Comparison of ENCODE assay signal across 12 mouse cellular contexts in genomic region chr8:93592302-93592651, GRCm38 (mm10). TPM values are rescaled to one million over a fixed set of nuclear protein-coding genes. Genes with fewer than 3 reads are reported as not detected.
DNase-seq lines count a peak whose midpoint lies in the region; ATAC-seq and TF ChIP-seq lines count a peak whose summit lies in the region.
"Had no signal": no experiment of that assay in that cellular context is flagged by ENCODE, and none has a peak within 500 bp of the region (broad histone marks: within the 10 kb centered on the region; RNA-seq: fewer than 3 reads in every experiment).

No protein-coding gene starts in this region.

- no peak overlapping the region for H3K4me3 ChIP-seq in heart, embryonic 12.5 days
- H3K4me3 ChIP-seq in forebrain, embryonic 15.5 days, result no peak overlapping the region
- H3K4me3 ChIP-seq in midbrain, embryonic 11.5 days (ENCODE audit: low read depth, low read length), result no peak overlapping the region
- H3K4me3 ChIP-seq in thymus, adult 2 months (ENCODE audit: control insufficient read depth, insufficient read depth, low read length), result no peak overlapping the region
- H3K4me3 ChIP-seq: embryonic facial prominence, embryonic 12.5 days had no signal

- 0 out of 2 replicates have a peak, but pooled peaks cover 3% of the 10 kb centered on the region for H3K4me1 ChIP-seq in heart, embryonic 12.5 days (replicated peaks)
- peaks cover 6% of the 10 kb centered on the region for H3K4me1 ChIP-seq in forebrain, embryonic 15.5 days
- H3K4me1 ChIP-seq in midbrain, embryonic 11.5 days (ENCODE audit: control insufficient read depth, insufficient read depth, low read length), result no peaks in the 10 kb centered on the region
- no peaks in the 10 kb centered on the region for H3K4me1 ChIP-seq in thymus, adult 2 months (replicated peaks; ENCODE audit: control insufficient read depth, insufficient read depth, low read length)

- no peaks in the 10 kb centered on the region for H3K27me3 ChIP-seq in heart, embryonic 12.5 days (replicated peaks)
- peaks cover 7% of the 10 kb centered on the region for H3K27me3 ChIP-seq in Patski
- no peaks in the 10 kb centered on the region for H3K27me3 ChIP-seq in forebrain, embryonic 15.5 days
- H3K27me3 ChIP-seq in midbrain, embryonic 11.5 days (ENCODE audit: control insufficient read depth, insufficient read depth, low read length), result no peaks in the 10 kb centered on the region
- H3K27me3 ChIP-seq in thymus, adult 2 months (ENCODE audit: control insufficient read depth, insufficient read depth, low read length), result no peaks in the 10 kb centered on the region
- H3K27me3 ChIP-seq: embryonic facial prominence, embryonic 12.5 days had no signal

- CTCF ChIA-PET in Patski (lab: Charles Lee), result interaction anchor here (0.8 to 1.6 kb wide), 4 partner anchors 14 to 607 kb away, joined by 3 to 5 read pairs (median 4); no protein-coding TSS in a partner anchor

- no peaks in the 10 kb centered on the region for H3K36me3 ChIP-seq in heart, embryonic 12.5 days
- H3K36me3 ChIP-seq in forebrain, embryonic 15.5 days, result no peaks in the 10 kb centered on the region
- H3K36me3 ChIP-seq in midbrain, embryonic 11.5 days (ENCODE audit: control insufficient read depth, insufficient read depth, low read length), result no peaks in the 10 kb centered on the region
- H3K36me3 ChIP-seq in thymus, adult 2 months (ENCODE audit: control insufficient read depth, insufficient read depth, low read length), result no peaks in the 10 kb centered on the region
- H3K36me3 ChIP-seq: embryonic facial prominence, embryonic 12.5 days had no signal

- POLR2A ChIA-PET in Patski (lab: Charles Lee), result interaction anchor here (0.7 kb wide), 1 partner anchor 624 kb away, joined by 3 read pairs; no protein-coding TSS in a partner anchor

- H3K9me3 ChIP-seq in heart, embryonic 12.5 days (replicated peaks), result no peaks in the 10 kb centered on the region
- H3K9me3 ChIP-seq in forebrain, embryonic 15.5 days, result no peaks in the 10 kb centered on the region
- H3K9me3 ChIP-seq in midbrain, embryonic 11.5 days (ENCODE audit: control insufficient read depth, low read length), result no peaks in the 10 kb centered on the region
- H3K9me3 ChIP-seq: embryonic facial prominence, embryonic 12.5 days had no signal

- no peak for ATAC-seq in heart, embryonic 12.5 days (ENCODE audit: insufficient number of reproducible peaks, low FRiP score)
- ATAC-seq in Patski, result peak; percentile 36
- ATAC-seq in forebrain, embryonic 15.5 days (replicated peaks), result peak; percentile 47; the same call in 1 of the 2 replicates
- no peak for ATAC-seq in midbrain, embryonic 11.5 days (ENCODE audit: low FRiP score)
- no peak for ATAC-seq in activated CD4-positive, CD25-positive, alpha-beta regulatory T cell, adult 4 months

- in situ Hi-C loops in Patski (cut with MboI; ENCODE audit: low pct_unique_long_range_greater_than_20kb), result loop anchor here (5.0 kb wide), 2 partner anchors 345 to 465 kb away; no protein-coding TSS in a partner anchor

- no peak for TF ChIP-seq CTCF in Patski (IDR thresholded peaks at IDR 0.05)
- TF ChIP-seq CTCF in thymus, adult 2 months (IDR thresholded peaks at IDR 0.05; ENCODE audit: borderline replicate concordance, control insufficient read depth, extremely low read depth, insufficient read depth, low read length, poor library complexity), result no peak

- DNase-seq in heart, adult 11 months, result peak; percentile 79
- DNase-seq in Patski (ENCODE audit: low read depth, low spot score), result no peak
- DNase-seq in midbrain, embryonic 11.5 days (ENCODE audit: low spot score, missing footprints), result no peak
- DNase-seq in thymus, adult 2 months, result no peak
- no peak for DNase-seq in gastrocnemius, adult 18-20 months (ENCODE audit: low spot score)

- WGBS in heart, embryonic 12.5 days, result 32% methylated on average over 3 of the region's 3 CpGs
- 8% methylated on average over 3 of the region's 3 CpGs for WGBS in forebrain, embryonic 15.5 days
- 25% methylated on average over 3 of the region's 3 CpGs for WGBS in midbrain, embryonic 11.5 days
- 49% methylated on average over 3 of the region's 3 CpGs for WGBS in thymus, adult 2 months

- TF ChIP-seq POLR2A in thymus, adult 2 months (IDR thresholded peaks at IDR 0.05; ENCODE audit: control insufficient read depth, extremely low read depth, insufficient read depth, low read length, poor library complexity), result no peak

- H3K4me2 ChIP-seq in heart, embryonic 12.5 days, result no peak overlapping the region
- no peak overlapping the region for H3K4me2 ChIP-seq in forebrain, embryonic 15.5 days (replicated peaks)
- no peak overlapping the region for H3K4me2 ChIP-seq in midbrain, embryonic 11.5 days
- H3K4me2 ChIP-seq: embryonic facial prominence, embryonic 12.5 days; heart, embryonic 11.5 days had no signal

- no peak overlapping the region for H3K9ac ChIP-seq in heart, embryonic 12.5 days
- H3K9ac ChIP-seq in forebrain, embryonic 15.5 days (replicated peaks), result 0 out of 2 replicates have a peak overlapping the region, but pooled peaks have one; percentile 16
- peak overlapping the region; percentile 36 for H3K9ac ChIP-seq in midbrain, embryonic 11.5 days (ENCODE audit: low read length)
- H3K9ac ChIP-seq: embryonic facial prominence, embryonic 12.5 days had no signal

- H3K27ac ChIP-seq in heart, embryonic 12.5 days (ENCODE audit: poor library complexity, severe bottlenecking), result no peak overlapping the region
- peak overlapping the region; percentile 60; the same call in 1 of the 2 replicates for H3K27ac ChIP-seq in forebrain, embryonic 15.5 days (replicated peaks)
- H3K27ac ChIP-seq in midbrain, embryonic 11.5 days (ENCODE audit: low read depth, low read length), result no peak overlapping the region
- no peak overlapping the region for H3K27ac ChIP-seq in thymus, adult 2 months (ENCODE audit: control insufficient read depth, insufficient read depth, low read length)
- H3K27ac ChIP-seq: embryonic facial prominence, embryonic 12.5 days had no signal

RNA-seq across cellular contexts. Expression of gene Ces5a, which starts 56.6 kb away (rescaled TPM):
- polyA plus RNA-seq in heart, embryonic 12.5 days (2016; fragmentation: Nextera tagmentation; extraction: Ambion mirVana), result 0.26 TPM in 1 of 2 replicates, not detected in the other
- polyA plus RNA-seq in Patski (2021), result not detected
- 0.36 and 0.57 TPM in 2 replicates for polyA plus RNA-seq in forebrain, embryonic 15.5 days (2015; fragmentation: Nextera tagmentation; extraction: Ambion mirVana)
- not detected in 2 replicates for polyA plus RNA-seq in midbrain, embryonic 11.5 days (2014; fragmentation: Nextera tagmentation; extraction: Ambion mirVana)
- polyA plus RNA-seq in thymus, adult 2 months (2012; rRNA removed), result 1.1 TPM in 2 replicates
- polyA plus RNA-seq in activated CD4-positive, CD25-positive, alpha-beta regulatory T cell, adult 4 months (2017; shearing (Covaris generic)), result not detected
- under 1 TPM; 0.33 to 0.37 TPM for total RNA-seq in gastrocnemius, adult 18-20 months (2021)
- total RNA-seq: liver, adult 2 months had no signal
- polyA plus RNA-seq: heart, embryonic 11.5 days; intestine, embryonic 14.5 days; liver, adult 2 months had no signal

Comparison
In these comparisons a context has a peak if more than half of its experiments do, and no peak if none do; other contexts are left out.
1. ATAC-seq: peak in Patski (single experiment) and forebrain, embryonic 15.5 days (single experiment); none in heart, embryonic 12.5 days (single experiment), midbrain, embryonic 11.5 days (single experiment) and activated CD4-positive, CD25-positive, alpha-beta regulatory T cell, adult 4 months (single experiment).